ENCODE assay signal across 13 mouse cellular contexts in genomic region chrX:130808530-130809235, GRCm38 (mm10).
"Had no signal": no experiment of that assay in that cellular context is flagged by ENCODE, and none has a peak within 500 bp of the region (broad histone marks: within the 10 kb centered on the region; RNA-seq: fewer than 3 reads in every experiment).

No protein-coding gene starts in this region.

- ATAC-seq: liver, embryonic 12.5 days; midbrain, embryonic 15.5 days had no signal

- DNase-seq: kidney, adult 18-20 months; kidney, adult 9 months; kidney, postnatal 14 days; kidney, postnatal 4 days; liver; lung, adult 18-20 months; lung, postnatal 10 days; lung, postnatal 36 days; right cerebral cortex, adult 18-20 months; right cerebral cortex, postnatal 14 days; thymus, adult 18-20 months had no signal
